Mouse (Mus musculus) right cerebral cortex, postnatal 10 days (tissue): ENCODE results near the gene Pla2g2c.
A peak's percentile ranks its signal among the peaks of the same experiment; 100 is the strongest.

Source experiments
- DNase-seq, 2 experiments: peaks; one replicate each; pipeline ENCODE4 v3.0.0; 2021; ENCODE audit warnings: low spot score in 2 of 2

Pla2g2c gene

DNA sequence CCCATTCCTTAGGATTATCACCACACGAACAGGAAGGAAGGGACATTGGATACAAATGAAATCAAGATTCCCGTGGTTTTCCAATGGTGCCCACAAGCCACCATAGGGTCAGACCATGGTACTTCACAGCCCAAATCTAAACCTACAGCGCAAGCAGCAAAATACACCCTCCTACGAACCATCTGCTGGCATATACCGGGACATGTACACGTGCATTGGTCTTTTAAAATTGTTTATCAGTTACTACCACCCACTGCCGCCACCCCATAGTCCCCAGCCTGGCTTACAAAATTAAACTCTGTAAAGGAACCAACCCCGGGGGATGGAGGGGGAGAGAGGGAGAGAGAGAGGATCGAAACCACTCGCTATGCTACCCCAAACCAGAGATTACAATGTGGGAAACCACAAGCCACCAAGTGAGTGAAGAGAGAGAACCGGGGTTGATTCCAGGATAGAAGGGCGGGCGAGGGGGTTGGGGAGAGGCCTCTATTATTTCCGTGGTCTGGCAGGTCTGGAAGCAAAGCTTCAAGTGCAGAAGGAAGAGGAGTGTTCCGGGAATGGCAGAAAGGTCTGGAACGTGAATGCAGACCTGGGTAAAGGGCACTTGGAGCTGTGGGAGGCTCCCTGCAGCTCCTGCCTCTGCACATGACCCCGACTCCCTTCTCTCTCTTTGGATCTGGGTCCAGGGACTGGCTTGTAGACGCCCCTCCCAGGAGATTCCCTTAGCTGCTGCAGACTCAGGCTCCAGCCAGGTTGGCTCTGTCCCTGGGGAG lies at the start of gene Pla2g2c:
Pla2g2c (plus strand) TSS at position 439 of the 773 bp plus-strand sequence.
- peak in 1 of 2 experiments; percentile 62 for DNase-seq

DNA sequence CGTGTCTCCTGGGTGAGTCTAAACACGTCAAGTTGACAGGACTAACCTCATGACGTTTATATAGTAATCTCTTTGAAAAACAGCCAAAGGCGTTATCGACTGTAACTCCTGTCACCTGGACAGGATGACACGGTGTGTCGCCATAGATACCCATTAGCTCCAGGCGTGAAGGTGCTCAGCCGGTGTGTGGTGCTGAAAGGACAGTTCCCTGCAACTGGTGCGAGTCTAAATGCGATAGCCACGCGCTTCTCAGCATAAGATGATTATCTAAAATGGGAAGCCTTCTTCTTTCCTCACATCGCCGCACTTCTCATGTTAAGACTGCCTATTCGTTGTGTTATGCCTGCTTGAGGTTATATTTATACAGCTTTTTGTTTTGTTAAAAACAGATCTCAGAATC lies 48.1 kb upstream of the Pla2g2c start:
- no peak for DNase-seq

GRCm38 (mm10) chr4:138677579-138677978 lies 47.0 kb upstream of the Pla2g2c start:
- DNase-seq: peak; percentile 91 to 92

DNA sequence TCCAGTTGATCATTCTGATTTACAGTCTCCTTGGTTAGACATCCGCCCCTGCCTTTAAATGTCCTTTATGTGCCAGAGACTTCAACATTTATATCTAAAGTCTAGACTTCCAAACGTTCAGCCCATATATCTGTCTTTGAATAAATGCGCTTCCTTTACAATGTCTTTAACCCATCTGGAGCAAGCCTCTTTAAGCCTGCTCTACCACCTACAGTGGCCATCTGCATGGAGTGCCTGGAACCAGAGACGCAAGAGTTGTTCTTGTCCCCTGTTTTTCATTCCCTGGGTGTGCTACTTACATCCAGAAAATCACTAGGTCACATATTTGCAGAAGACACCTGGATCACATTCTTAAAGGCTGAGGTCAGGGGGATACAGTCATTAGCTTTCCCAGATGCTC lies 44.5 kb upstream of the Pla2g2c start:
- DNase-seq: no peak

GRCm38 (mm10) chr4:138682760-138683159 lies 41.8 kb upstream of the Pla2g2c start:
- no peak for DNase-seq

DNA sequence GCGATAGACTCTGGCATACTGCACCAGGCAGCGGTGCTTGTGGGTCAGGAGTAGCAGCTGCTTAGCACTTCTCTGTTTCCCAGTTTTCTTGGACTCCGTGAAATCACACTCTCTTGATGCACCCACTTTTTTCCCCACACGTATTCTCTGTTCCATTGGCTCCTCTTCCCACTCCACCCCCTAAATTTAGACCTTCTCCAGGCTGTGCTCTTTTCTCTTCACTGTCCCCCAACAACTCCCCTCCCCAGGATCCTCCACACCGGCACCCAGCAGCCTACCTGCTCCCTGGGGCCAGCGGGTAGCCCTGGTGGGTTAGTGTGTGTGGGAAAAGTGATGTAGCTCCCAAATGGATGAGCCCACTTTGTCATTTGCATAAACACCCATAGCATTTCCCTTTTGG lies 38.8 kb upstream of the Pla2g2c start:
- no peak for DNase-seq

DNA sequence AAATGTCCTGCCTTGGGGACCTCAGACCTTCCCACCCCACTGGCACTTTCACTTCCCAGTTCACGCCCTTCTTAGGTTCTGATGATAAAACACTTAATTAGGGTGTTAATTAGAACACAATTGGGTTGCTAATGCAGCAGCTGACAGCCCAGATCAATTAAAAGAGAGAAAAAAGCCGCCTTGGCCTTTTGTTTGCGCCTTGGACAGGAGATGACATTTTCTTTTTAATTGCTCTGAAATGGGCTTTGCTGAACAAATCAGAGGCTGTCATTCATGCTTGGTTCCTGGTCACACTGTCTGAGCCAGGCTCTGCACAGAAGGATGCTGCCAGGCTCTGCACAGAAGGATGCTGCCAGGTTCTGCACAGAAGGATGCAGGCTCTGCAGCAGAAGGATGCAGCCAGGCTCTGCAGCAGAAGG lies 35.5 kb upstream of the Pla2g2c start:
- DNase-seq: peak in 1 of 2 experiments; percentile 61

DNA sequence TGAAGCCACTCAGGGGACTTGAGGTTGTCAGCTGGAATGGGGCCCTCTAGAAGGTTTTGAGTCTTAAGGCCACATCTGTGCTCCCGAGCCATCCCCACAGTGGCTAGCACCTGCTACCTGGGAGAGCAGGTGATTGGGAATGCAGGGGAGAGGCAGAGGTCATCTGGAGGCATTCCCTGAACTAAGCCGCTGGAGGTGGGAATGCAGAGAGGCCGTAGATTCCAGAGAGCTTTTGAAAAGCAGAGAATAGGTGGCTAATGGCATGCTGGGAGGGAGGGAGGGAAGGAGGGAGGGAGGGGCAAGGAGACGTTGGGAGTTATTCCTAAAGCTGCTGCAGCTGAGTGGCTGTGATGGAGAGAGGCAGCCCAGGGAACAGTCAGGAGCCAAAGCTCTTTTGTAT lies 34.0 kb upstream of the Pla2g2c start:
- DNase-seq: no peak

DNA sequence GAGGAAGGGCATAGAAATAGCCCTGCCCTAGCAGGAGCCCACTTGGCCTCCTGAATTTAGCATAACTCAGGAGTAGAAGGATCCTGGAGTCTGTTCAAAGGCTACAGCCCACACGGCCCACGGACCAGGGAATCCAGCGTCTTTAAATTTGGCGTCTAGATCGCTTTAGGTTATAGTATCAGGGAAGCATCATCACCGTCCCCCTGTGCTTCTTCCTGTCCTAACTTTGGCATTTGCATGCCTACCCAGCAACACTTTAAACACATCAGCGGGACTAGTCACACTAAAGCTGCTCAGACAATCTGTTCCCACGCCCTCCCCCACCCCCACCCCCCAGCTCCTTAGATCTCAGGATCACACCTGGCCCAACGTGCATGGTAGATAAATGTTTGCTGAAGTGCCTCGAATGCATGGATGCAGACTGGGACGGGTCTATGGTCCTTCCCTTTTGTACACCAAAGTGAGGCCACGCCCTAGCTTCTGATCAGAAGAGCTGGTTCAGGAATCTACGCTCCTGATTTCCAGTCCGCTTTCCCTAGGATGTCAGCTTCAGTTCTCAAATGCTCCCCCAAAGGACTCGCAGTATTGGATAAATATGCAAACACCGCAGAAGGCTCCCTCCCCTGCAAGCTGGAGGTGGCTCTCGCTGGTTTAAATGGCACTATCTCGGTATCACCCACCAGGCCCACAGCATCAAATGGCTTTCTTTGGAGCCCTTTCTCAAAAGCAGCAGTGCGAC lies 33.0 kb upstream of the Pla2g2c start:
- DNase-seq: peak in 1 of 2 experiments; percentile 66

DNA sequence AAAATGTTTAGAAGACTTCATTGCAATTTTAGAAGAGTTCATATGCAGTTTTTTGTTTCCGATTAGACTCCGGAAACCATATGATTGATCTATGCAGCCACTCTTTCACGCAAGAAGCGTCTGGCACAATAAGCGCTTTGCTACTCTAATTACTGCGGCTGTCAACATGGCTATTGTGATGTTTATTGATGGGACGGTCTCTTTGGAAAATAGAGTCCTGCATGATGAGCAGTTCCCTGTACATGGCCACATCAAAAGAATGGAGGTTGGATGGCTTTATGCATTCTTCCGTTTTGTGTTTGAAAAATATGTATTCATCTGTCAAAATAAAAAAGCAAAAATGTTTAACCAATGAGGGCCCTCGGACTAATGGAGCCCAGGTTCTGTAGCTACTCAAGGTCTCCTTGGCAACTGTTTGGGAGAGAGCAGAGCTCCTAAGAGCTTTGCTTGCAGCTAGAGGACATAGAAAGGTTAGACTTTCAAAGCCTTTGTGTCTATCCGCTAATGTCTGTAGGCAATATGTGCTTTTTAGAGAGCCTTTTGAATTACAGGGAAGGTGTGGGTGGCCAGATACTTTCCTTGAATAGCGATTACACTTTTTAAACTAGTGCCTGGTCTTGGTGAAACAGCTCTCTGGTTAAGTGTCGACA lies 31.4 kb upstream of the Pla2g2c start:
- no peak for DNase-seq

- DNase-seq: no peak
Observed at GRCm38 (mm10) chr4:138696720-138697119, 27.9 kb upstream of the Pla2g2c start.

DNA sequence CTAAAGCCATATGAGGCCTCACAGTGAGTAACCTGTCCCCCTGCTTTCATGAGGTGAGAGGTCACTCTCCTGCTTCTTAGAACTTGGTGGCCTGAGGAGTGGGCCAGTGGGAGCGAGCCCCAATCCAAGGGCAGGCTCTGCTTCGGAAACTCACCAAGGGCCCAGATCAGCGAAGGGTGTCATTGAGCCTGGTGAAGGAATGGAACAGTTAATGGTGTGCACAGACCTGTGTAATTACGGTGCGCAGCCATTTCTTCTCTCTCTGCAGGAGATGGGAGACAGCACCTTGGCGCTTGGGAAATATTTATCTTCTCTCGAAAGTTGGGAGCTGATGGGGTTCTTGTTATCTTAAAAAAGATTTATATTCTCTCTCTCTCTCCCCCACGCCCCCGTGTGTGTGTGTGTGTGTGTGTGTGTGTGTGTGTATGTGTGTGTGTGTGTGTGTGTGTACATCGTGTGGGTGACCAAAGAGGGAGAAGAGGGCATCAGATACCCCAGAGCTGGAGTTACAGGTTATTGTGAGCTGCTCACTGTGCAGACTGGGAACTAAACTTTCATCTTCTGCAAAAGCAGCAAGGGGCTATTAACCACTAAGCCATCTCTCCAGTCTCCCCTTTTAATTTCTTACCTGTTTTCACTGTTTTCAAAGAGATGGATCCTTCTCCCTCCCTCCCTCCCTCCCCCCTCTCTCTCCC lies 27.3 kb upstream of the Pla2g2c start:
- no peak for DNase-seq

DNA sequence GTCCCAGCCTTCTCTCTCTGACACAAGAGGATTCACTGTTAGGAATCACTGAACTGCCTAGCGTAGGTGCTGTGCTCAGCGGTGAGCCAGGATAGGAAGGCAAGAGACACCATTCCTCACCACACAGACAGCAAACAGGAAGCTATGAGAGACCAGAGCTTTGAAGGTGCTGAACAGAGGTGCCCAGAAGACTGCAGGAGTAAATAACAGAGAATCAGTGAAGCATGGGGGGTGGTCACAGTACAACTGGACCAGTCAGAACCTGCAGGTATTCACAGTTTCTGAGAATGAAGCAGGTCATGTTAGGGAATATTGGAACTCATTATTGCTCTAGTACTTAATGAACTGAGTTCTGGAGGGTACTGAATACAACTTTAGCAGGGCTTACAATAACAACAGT lies 26.3 kb upstream of the Pla2g2c start:
- DNase-seq: no peak

DNA sequence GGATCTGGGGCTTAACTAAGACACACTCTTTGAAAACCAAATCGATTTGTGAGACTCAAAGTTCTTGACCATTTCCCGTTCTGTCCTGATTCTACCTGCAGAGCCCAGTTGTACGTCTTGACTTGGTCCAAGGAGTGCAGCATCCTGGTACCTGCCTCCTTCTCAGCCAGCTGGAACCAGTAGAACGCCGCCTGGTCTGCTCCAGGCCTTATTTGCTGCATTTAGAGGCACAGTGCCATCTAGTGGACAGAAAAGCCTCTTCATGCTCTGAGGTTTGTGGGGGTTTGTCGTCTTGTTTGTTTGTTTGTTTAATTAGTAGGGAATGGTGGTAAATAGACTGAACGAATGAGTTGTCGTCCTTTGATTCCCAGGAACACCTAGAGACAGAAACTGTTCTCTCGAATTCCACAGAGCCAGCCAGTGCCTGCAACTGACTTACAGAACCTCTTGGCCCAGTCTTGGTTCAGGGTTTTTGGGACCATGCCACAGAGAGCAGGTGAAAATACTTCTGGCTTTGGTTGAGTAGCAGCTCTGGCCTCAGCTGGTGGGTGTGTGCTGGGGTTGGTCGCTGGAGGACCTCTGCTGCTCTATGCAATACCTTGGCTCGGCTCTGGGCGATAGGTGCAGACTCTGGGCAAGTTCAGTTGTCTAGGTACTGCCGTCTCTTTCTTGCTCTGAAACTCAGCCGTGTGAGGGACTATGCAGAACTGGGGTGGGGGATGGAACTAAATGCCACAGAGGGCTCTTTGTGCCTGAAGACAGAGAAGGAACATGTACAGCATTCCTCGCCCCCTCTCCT lies 24.2 kb upstream of the Pla2g2c start:
- peak; percentile 80 to 81 for DNase-seq

- DNase-seq: no peak
Observed at GRCm38 (mm10) chr4:138701111-138701510, 23.5 kb upstream of the Pla2g2c start.

DNA sequence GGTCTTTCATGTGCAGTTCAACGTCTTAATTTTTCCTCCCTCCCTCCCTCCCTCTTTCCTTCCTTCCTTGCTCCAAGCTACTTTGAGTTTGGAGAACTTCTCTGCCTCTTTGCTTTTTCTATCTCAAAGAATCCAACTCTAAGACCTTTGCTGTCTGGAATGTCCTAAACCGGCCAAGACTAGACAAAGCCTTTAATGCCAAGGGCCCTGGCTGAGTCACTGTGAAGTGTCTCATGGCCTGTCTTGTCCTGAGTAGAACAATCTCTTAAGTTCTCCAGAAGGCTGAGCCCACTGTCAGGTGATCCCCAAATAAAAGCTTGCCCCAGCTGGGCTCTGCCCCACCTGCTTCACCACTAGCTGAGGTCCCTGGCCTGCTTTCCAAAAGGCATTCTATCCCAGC lies 22.6 kb upstream of the Pla2g2c start:
- DNase-seq: no peak

GRCm38 (mm10) chr4:138702528-138702927 lies 22.1 kb upstream of the Pla2g2c start:
- no peak for DNase-seq

DNA sequence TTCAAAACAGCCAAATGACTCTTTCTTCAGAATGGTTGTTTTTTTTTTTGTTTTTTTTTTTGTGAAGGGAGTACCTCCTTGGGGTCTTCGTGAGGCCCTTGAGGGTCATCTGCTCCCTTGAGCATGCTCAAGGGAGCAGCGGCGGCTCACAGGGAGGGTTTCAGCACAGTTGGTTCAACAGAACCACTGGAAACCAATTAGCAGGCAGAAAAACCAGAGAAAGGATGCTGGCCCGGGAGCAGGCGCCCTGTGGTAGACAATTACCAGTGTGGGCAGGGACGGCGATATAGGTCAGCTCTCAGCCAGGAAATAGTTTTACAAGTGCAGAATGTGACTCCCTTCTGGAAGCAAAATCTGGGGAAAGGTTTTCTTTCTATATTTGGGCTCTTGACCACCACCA lies 21.0 kb upstream of the Pla2g2c start:
- no peak for DNase-seq

DNA sequence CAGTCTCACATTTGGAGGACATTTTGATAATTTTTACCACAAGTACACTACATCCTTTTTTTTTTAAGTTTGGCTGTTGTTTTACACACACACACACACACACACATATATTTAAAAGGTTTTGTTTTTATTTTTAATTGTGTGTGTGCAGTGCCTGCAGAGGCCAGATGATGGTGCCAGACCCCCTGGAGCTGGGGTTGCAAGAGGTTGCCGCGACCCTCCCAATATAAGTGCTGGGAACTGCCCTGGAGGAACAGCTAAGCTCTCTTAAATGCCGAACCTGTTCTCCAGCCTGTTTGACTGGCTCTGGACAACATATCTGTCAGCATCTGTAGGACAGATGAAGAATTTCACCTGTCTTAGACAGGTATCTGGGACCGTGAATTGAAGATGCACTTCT lies 20.4 kb upstream of the Pla2g2c start:
- DNase-seq: no peak

- DNase-seq: no peak
Observed at GRCm38 (mm10) chr4:138706620-138707019, 18.0 kb upstream of the Pla2g2c start.

- peak in 1 of 2 experiments; percentile 71 for DNase-seq
Observed at GRCm38 (mm10) chr4:138708636-138709035, 16.0 kb upstream of the Pla2g2c start.
